Mouse (Mus musculus) cerebellum, adult 11 months (tissue): ENCODE measurements at regions not wholly inside any gene's neighbourhood (a gene's known extent, or its start where the extent isn't known, plus 50 kb on each side); places are given as distances from the start of the nearest gene placed in this dataset.

ENCODE experiments used
- DNase-seq: peaks from one replicate; pipeline ENCODE4 v3.0.0; 2022

- DNase-seq = peak; percentile 59
These were observed 109.0 kb upstream of the 1700016C15Rik start for GRCm38 (mm10) chr1:177620501-177621099.

DNA sequence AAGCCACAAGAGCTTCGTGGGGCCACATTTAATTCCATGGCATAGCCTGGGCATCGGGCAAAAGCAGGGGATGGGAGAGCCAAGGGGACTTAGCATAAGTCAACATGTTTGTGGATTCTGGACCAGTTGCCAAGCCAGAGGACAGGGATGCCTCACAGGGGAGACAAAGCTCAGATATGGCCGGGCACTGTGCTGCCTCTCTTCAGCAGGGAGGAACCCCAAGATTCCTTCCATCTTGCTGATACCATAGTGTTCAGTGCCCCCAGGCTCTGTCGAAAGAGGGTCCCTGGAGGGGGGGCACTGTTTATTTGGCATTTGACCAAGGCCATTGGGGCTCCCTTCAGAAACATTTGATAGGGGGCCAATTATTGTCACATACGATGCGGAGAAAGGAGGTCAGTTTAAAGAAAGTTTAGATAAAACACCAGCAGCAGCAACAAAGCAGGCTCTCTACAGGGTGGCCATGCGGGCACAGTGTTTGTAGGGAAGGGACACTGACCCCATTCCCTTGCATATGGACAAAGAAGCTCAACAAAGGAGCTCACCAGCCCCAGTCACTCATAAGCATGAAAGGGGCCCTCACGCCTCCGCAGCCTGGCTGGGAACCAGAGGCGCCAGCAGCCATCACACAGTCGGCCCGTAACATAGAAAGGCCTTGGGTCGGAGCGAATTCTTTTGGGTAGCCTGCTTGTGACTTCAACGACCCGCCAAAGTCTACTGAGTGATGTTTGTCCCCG, 107.6 kb upstream of the 1700016C15Rik start:
- no peak for DNase-seq

DNA sequence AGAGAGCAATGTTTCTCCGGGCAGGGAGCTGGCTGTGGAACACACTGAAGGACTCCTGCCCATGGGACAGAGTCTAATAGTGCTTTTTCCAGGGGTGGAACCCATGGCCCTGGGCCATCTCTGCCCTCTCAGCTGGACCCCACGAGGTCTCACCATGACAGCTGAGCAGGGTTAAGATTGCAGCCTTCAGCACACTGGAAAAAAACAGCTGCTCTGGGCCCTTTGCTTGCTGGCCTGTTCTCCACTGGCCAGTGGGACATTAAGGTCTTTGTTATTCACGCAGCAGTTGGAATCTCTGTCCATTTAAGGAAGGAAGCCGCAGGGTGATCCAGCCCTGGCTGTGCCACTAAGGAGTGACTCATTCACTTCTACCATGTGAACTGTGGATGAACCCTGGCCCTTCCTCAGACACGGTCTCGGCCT, 106.3 kb upstream of the 1700016C15Rik start:
- DNase-seq = no peak

- no peak for DNase-seq
These were observed 105.9 kb upstream of the 1700016C15Rik start for GRCm38 (mm10) chr1:177623735-177624134.

DNA sequence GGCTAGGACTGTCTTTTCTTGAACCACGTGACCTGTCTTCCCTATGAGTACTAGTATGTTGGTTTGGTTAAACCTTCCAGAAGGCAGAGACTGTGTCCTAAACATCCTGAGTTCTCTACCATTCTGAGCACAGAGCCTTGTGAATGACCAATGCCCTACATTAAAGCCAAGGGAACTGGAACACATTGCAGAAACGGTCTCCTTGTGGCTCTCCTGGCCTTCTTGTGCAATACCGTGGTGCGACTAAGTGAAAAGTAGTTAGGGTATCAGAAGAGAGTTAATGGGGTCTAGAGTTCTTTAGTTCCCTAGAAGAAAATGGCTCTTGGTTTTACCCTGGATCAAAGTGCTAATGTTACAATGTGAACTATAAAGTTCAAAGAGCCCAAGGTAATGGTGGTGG, 101.8 kb upstream of the 1700016C15Rik start:
- no peak for DNase-seq

DNA sequence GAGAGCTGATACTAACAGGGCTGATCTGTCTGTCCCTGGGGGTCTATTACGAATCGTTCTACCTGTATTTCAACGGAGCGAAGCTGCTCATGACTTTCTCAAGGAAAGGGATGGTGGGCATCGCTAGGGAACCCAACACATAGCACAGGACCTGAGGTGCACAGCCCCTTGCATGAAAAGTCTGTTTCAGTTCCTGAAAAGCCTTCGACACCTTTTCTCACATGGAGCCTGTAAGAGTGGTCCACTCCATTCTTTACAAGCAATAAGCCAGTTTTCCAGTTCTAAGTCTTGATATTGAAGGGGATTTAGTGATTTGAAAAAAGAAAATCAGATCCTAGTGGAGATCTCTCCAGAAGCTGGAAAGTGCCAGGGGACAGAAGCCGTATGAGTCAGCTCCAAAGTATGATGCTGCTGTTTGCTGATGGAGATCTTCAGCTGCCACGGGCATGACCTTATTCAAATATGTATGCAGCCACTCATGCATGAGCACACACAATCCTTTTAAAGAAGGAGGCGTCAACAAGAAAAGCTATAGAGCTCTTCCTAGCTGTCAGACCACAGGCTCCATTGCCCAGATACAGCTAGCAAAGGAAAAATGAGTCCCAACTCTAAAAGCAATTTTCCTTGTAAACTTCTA, 95.5 kb upstream of the 1700016C15Rik start:
- DNase-seq = no peak

GRCm38 (mm10) chr1:177637061-177637460, 92.6 kb upstream of the 1700016C15Rik start:
- no peak for DNase-seq

- DNase-seq = no peak
These were observed 91.2 kb upstream of the 1700016C15Rik start for GRCm38 (mm10) chr1:177638381-177638780.

GRCm38 (mm10) chr1:177639931-177640846, 89.4 kb upstream of the 1700016C15Rik start:
- DNase-seq = no peak

DNA sequence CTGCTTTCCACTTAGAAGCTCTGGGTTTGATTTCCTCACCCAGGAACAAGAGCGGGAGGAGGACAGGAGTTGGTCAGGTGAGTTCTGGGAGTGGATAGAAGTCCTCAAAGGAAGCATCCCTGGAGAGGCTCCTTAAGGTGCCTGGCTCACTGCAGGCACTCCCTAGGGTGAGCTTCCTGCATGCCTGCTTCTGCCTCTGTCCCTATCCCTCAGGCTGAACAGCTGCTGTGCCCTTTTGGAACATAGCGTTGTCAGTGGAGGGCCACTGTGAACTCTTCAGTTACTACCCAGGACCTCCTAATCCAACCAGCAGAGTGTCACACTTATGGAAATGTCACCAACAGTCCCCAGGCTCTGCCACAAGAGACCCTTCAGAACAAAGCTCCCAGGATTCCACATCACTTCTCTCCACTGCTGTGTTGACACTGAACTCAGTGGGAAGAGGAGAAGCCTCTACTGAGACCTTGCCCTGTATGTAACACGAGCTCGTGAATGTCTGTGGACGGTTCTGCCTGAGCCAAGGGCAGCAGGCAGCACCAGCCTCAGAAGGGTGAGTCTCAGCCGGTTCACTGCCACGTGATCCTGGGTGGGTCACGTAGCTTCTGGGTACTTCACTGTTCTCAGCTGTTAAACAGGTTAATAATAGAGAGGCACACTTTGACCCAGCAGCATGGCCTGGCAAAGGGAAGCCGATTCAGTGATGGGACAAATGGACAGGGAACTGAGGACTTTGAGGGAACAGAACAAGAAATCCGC, 86.7 kb upstream of the 1700016C15Rik start:
- DNase-seq = no peak

DNA sequence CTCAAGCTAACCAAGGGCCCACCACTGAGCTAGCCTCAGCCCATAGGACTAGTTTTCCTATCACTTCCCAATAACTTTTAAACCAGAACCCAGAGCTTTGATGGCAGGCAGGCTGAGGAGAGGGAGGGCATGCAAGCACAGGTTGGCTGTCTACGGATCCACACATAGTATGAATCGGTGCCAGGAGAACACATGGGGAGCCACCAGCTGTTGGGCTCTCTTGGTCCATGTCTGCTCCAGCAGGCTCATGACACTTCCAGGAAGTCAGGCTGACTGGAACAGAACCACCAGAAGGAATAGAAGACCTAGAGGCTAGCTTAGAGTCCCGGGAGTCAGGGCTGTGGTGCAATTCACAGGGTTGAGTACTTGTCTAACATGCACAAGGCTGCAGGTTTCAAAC, 86.0 kb upstream of the 1700016C15Rik start:
- DNase-seq = peak; percentile 71

GRCm38 (mm10) chr1:177644214-177644613, 85.4 kb upstream of the 1700016C15Rik start:
- DNase-seq = no peak

- no peak for DNase-seq
These were observed 84.3 kb upstream of the 1700016C15Rik start for GRCm38 (mm10) chr1:177645327-177645726.

DNA sequence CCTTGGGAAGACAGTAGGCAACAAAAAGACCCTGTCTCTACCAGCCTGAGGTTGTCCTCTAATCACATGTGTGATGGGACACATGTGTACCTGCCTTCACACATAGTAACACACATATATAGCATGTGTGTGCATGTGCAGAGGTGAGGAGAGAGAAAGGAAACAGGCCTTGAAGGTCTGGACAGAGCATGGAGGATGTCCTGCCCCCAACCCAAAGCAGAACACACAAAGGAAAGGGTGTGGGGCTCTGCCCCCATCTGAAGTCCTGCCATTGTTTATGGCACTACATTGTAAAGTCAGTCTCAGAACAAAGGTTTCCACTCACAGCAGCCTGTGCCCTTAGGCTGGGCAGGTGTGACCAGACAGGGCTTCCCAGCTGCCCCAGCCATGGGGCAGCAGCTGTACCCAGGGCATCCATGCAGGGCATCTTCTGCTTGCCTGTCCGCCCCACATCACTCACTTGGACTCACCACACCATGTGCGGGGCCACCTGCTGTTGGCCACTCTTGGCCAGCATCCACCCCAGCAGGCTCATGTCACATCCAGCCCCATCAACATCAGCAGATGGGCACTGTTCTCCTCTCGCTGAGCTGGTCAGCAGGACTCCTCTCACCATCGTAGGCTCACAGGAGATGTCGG, 83.6 kb upstream of the 1700016C15Rik start:
- peak; percentile 31 for DNase-seq

DNA sequence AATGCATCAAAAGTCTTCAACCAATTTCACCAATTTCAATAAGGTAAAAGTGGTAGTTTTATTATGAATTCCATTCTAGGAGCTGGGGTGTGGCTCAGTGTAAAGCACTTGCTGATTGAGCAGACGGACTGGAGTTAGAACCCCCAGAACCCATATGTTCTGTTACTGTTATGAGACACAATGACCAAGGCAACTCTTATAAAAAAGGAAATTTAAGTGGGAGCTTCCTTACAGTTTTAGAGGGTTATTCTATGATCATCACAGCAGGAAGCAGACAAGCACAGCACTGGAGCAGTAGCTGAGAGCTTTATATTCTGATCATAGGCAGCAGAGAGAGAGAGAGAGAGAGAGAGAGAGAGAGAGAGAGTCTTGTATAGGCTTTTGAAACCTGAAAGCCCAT, 81.7 kb upstream of the 1700016C15Rik start:
- DNase-seq = no peak

DNA sequence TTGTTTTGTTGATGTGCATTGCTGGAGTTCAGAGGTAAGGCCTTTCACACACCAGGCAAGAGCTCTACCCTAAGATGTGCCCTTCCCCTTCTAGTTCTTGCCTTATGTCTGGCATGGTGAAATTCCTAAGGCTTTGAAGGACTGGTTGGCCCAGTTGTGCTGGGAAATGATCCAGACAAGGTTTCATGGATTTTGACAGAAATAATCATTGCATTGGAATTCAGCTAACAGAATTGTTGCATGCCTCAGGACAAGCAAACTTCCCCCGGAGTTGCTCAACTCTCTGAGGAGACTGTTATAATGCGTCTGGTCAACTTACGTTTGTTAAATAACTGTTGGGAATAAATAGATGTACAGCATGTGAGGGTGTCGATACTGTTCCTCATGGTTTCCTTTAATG, 80.6 kb upstream of the 1700016C15Rik start:
- DNase-seq = no peak

DNA sequence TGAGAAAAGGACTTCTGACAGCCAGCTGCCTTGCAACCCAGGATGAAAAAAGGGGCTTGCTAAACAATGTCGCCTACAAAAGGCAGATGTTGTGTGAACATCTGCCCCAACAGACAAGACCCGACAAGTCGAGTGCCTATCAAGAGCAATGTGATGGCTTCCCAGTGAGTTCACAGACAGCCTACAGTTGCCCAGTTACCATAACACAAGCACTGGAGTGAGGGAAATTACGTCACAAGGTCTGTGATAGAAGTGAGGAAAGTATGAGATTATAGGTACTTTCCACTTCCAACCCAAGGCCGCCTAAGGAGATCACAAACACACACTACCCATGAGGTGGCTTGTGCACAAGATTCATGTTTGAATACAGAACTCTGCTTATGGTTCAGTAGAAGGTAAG, 78.4 kb upstream of the 1700016C15Rik start:
- no peak for DNase-seq

- no peak for DNase-seq
These were observed 66.5 kb upstream of the 1700016C15Rik start for GRCm38 (mm10) chr1:177663163-177663562.

DNA sequence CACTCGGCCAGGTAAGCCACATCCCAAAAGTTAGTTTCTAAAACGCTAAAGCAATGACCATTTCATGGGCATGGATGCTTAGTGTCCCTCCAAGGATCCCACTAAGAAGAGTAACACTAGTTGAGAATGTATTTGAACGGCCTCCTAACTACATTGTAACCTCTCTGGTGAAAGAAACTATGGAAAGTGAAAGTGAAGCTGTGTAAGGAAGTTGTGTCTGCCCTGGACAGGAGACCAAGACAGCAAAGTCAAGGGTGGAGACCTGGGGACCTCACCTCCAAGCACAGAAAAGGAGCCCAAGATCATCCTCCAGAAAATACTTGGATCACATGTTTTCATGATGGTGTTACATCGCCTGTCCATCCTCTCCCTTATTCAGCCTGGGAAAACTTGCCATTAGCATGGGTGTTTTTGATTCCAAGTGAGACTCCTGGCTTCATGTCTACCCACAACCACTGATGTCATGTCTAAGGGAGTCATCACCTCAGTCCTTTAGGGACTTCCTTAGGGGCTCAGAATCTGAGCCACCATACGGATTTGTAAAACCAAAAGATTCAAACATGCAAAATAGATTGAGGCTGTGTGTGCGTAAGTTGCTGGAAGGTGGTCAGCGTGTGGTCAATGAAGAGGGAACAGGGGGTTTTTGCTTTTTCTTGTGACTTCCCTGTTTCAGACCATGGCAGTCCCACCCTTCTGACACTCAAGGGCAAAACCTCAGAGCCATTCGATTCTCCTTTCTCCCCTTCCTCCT, 62.4 kb upstream of the 1700016C15Rik start:
- DNase-seq = no peak

DNA sequence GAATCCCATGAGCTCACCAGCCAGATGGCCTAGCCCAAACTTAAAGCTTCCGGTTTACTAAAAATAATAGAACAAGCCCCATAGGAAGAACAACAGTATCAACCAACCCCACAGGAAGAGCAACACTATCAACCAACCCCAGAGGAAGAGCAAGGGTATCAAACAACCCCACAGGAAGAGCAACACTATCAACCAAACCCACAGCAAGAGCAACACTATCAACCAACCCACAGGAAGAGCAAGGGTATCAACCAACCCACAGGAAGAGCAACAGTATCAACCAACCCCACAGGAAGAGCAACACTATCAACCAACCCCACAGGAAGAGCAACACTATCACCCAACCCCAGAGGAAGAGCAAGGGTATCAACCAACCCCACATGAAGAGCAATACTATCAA, 59.0 kb upstream of the 1700016C15Rik start:
- DNase-seq = no peak

DNA sequence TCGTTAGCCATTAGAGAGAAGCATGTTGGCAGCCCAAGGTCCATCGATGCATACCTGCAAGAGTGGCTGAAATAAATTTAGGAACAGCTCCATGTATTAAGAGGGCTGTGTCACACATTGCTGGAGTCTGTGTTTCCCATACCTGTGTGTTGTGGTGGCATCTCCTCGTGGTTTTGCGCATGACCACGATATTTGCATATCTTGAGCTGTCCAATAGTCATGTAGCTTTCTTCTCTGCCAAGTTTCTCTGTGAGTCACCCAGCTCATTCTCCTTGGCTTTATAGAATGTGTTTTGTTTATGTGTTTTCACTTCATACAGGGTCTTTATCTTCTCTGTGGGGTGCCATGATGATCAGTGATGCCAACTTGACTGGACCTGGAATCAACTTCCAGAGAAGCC, 53.0 kb upstream of the 1700016C15Rik start:
- no peak for DNase-seq
